ENCODE assay signal across 8 mouse cellular contexts in the genomic region with DNA sequence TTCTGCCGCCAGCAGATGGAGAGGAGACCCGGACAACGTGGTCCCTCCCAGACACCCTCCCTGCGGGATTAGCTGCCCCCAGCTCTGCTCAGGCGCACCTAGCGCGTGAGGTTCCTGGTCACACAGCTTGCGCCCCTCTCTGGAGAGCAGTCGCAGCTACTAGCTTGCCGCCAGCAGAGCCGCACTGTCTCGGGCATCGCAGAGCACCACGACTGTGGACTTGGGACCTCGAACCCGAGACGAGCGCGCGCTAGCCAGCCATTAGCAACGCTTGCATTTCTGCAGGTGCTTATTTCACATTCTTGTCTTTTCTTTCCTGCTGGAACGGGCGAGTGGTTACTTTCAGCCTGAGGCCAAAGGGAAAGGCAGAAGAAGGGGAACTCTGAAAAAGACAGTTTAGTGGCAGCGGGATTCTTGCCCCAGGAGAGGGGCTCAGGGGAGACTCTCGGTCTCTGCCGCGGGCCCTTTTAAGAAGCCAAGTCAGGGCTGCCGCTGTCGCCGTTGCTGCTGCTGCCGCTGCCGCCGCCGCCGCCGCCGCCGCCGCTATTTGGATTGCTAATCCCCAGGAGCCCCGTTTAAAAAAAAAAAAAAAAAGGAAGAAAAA. TPM values are rescaled to one million over a fixed set of nuclear protein-coding genes. Genes with fewer than 3 reads are reported as not detected.
DNase-seq lines count a peak whose midpoint lies in the region.

No protein-coding gene starts in this region.

- peaks cover 58% of the 10 kb centered on the region for H3K36me3 ChIP-seq in megakaryocyte, embryonic 14.5 days (replicated peaks; ENCODE audit: low read length)

- H3K9me3 ChIP-seq in megakaryocyte, embryonic 14.5 days: no peaks in the 10 kb centered on the region

- DNase-seq in adrenal gland, adult 2 months: peak; percentile 77
- DNase-seq in embryo, embryonic 10.5 days (ENCODE audit: low spot score): peak; percentile 78
- peak; percentile 59 for DNase-seq in gastrocnemius, postnatal 14 days
- peak; percentile 43 for DNase-seq in induced T-regulatory cell, adult 2 months (ENCODE audit: low read depth)
- DNase-seq in left cerebral cortex, postnatal 14 days (ENCODE audit: low spot score in 2 of 2): peak; percentile 58 to 62
- peak; percentile 58 to 71 for DNase-seq in right cerebral cortex, postnatal 10 days (ENCODE audit: low spot score in 2 of 2)
- DNase-seq in adipocyte (ENCODE audit: low spot score): no peak

- peak overlapping the region; percentile 96 for H3K4me3 ChIP-seq in megakaryocyte, embryonic 14.5 days (replicated peaks)

- intact Hi-C loops in gastrocnemius, postnatal 14 days (cut with DNase I; ENCODE audit: low total_unique reads): no loop called here
- intact Hi-C loops in left cerebral cortex, postnatal 14 days (cut with DNase I): no loop called here

- no peaks in the 10 kb centered on the region for H3K27me3 ChIP-seq in megakaryocyte, embryonic 14.5 days (replicated peaks)

- peaks cover 76% of the 10 kb centered on the region for H3K4me1 ChIP-seq in megakaryocyte, embryonic 14.5 days

RNA-seq across cellular contexts. Expression of gene Lmo2, which starts 11.8 kb away (rescaled TPM):
- 10 to 100 TPM; 19.1 to 31.8 TPM for total RNA-seq in adrenal gland, adult 2 months (2021)
- polyA plus RNA-seq in adrenal gland, adult 2 months (2012; rRNA removed): 24.0 and 26.7 TPM in 2 replicates
- total RNA-seq in gastrocnemius, postnatal 14 days (2021): 1 to 10 TPM; 7.0 to 9.1 TPM
- total RNA-seq in left cerebral cortex, postnatal 14 days (2021): 10 to 100 TPM; 19.0 to 21.9 TPM
- 436 and 585 TPM in 2 replicates for polyA plus RNA-seq in megakaryocyte, embryonic 14.5 days (2012; ENCODE audit: insufficient read depth, low replicate concordance)

RNA-seq across cellular contexts. Expression of gene Fbxo3, which starts 58.0 kb away (rescaled TPM):
- 10 to 100 TPM; 66.3 to 77.9 TPM for total RNA-seq in adrenal gland, adult 2 months (2021)
- 9.3 and 12.8 TPM in 2 replicates for polyA plus RNA-seq in adrenal gland, adult 2 months (2012; rRNA removed)
- 10 to 100 TPM; 43.0 to 47.5 TPM for total RNA-seq in gastrocnemius, postnatal 14 days (2021)
- 10 to 100 TPM; 52.2 to 53.6 TPM for total RNA-seq in left cerebral cortex, postnatal 14 days (2021)
- 2.7 TPM in 1 of 2 replicates, not detected in the other for polyA plus RNA-seq in megakaryocyte, embryonic 14.5 days (2012; ENCODE audit: insufficient read depth, low replicate concordance)

RNA-seq across cellular contexts. Expression of gene 4931422A03Rik, which starts 58.6 kb away (rescaled TPM):
- total RNA-seq in adrenal gland, adult 2 months (2021): not detected
- polyA plus RNA-seq in adrenal gland, adult 2 months (2012; rRNA removed): not detected in 2 replicates
- not detected for total RNA-seq in gastrocnemius, postnatal 14 days (2021)
- total RNA-seq in left cerebral cortex, postnatal 14 days (2021): not detected
- not detected in 2 replicates for polyA plus RNA-seq in megakaryocyte, embryonic 14.5 days (2012; ENCODE audit: insufficient read depth, low replicate concordance)
